Mouse (Mus musculus) liver, embryonic 12.5 days (tissue): ENCODE data around the gene Pla2g12b. TPM values are rescaled to one million over a fixed set of nuclear protein-coding genes. Genes with fewer than 3 reads are reported as not detected.
A peak's percentile ranks its signal among the peaks of the same experiment; 100 is the strongest.

ENCODE experiments used
- ATAC-seq: fragments of 200-750 bp; cut with Nextera tagmentation; 2 replicates; pipeline ENCODE4 v1.8.0; 2017; ENCODE audit warnings: moderate number of reproducible peaks, mild to moderate bottlenecking, moderate library complexity
- H3K27ac ChIP-seq: fragments of 300-500 bp; sonication (generic); 2 replicates; pipeline ENCODE4 v1.5.1; 2016; ENCODE audit warnings: mild to moderate bottlenecking
- H3K27me3 ChIP-seq: fragments of 300-500 bp; sonication (generic); replicated peaks from 2 replicates; pipeline ENCODE4 v1.6.1; 2016; ENCODE audit warnings: mild to moderate bottlenecking, moderate library complexity
- H3K36me3 ChIP-seq: fragments of 300-500 bp; sonication (generic); 2 replicates; pipeline ENCODE4 v1.6.1; 2016; ENCODE audit warnings: mild to moderate bottlenecking, moderate library complexity
- H3K4me1 ChIP-seq: fragments of 300-500 bp; sonication (generic); 2 replicates; pipeline ENCODE4 v1.6.1; 2016
- H3K4me2 ChIP-seq: fragments of 300-500 bp; sonication (generic); 2 replicates; pipeline ENCODE4 v1.6.1; 2016; ENCODE audit warnings: mild to moderate bottlenecking, moderate library complexity
- H3K4me3 ChIP-seq: fragments of 300-500 bp; sonication (generic); 2 replicates; pipeline ENCODE4 v1.5.1; 2016; ENCODE audit warnings: mild to moderate bottlenecking, moderate library complexity
- H3K9ac ChIP-seq: fragments of 300-500 bp; sonication (generic); 2 replicates; pipeline ENCODE4 v1.6.1; 2016; ENCODE audit warnings: mild to moderate bottlenecking, moderate library complexity
- H3K9me3 ChIP-seq: fragments of 300-500 bp; sonication (generic); replicated peaks from 2 replicates; pipeline ENCODE4 v1.6.1; 2016; ENCODE audit warnings: mild to moderate bottlenecking, moderate library complexity
- WGBS: fragments of 180-500 bp; shearing (Covaris S2); methylation state at CpG from one replicate; pipeline ENCODE4 v1.1.7; 2016; ENCODE audit not compliant: insufficient replicate concordance; 5-methylcytosine and 5-hydroxymethylcytosine counted together
- polyA plus RNA-seq: library from polyadenylated mRNA; unstranded; fragments of >200 nt; fragmentation: Nextera tagmentation; extraction: Ambion mirVana; gene quantifications from 2 replicates; pipeline ENCODE4 v1.2.1, GENCODE M21; 2016

Pla2g12b gene
- polyA plus RNA-seq, 1 experiment from 2014 or later: 41.3 TPM

DNA sequence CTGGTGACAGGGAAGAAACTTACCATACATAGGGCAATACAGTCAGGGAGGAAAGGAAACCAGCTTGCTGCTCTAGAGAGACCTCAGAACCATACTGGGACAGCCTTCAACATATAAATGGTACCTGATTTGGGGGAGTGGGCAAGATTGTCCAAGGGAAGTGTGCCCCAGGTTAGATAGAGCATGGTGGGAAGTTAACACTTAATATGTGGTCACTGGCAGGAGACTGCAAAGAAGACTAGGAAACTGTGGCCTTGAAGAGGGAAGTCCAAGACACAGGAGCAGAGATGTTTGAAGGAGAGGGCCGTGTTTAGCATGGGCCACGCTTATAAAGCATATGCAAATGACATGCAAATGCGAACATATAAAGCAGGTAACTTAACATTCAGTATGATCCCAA is 40.6 kb downstream of the Pla2g12b start:
- Histone ChIP-seq H3K36me3 (no peaks in the 10 kb centered on the region), H3K4me3 (no peak overlapping the region), H3K27ac (no peak overlapping the region), H3K4me1 (peaks cover 25% of the 10 kb centered on the region), H3K27me3 (no peaks in the 10 kb centered on the region), H3K4me2 (no peak overlapping the region), H3K9ac (no peak overlapping the region), H3K9me3 (no peaks in the 10 kb centered on the region)
- no peak for ATAC-seq
- WGBS: 28% methylated on average over 3 of the region's 3 CpGs

DNA sequence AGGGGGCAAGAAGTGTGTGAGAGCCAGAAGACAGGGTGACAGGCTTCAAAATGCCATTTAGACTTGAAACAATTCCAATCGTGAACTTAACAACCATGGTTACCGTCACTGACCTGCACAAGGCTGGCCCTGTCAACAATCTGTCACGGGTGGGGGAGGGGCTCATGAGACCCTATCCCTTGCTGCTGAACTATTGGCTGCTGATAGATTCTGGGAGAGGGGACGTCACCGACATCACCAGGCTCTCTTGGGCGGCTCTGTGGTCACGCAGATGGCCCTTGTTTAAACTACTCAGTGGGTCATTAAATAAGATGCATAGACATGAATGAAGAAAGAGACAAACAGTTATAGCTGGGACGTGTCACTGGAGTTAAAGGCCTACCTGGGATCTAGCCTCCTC is 41.2 kb downstream of the Pla2g12b start:
- no peak overlapping the region for H3K4me2 ChIP-seq
- no peak overlapping the region for H3K9ac ChIP-seq
- no peak for ATAC-seq
- peaks cover 25% of the 10 kb centered on the region for H3K4me1 ChIP-seq
- H3K4me3 ChIP-seq: no peak overlapping the region
- no peak overlapping the region for H3K27ac ChIP-seq
- no peaks in the 10 kb centered on the region for H3K9me3 ChIP-seq
- no peaks in the 10 kb centered on the region for H3K27me3 ChIP-seq
- no peaks in the 10 kb centered on the region for H3K36me3 ChIP-seq
- 23% methylated on average over 8 of the region's 8 CpGs for WGBS

DNA sequence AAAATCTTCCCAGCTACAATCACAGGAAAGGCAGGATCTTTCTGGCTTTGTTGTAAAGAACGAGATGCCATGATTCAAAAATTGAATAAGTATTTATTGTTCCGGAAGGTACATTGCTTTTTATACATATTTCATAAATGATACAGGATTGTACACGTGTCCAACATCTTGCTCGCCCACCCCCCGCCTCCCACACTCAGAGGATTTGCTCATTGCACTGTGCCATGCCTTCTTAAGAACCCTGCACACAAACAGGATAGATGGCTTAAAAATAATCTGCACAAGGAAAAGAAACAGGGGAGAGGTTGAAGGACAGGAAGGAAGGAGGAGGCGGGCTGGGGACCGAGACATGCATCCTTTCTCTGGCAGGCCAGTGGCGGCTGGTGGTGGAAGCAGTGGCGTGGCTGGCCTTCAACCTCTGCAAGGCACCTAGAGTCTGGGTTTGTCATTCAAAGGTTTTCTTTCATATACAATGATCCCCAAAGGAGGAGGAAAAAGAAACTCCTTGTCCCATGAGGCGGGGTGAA is 43.5 kb downstream of the Pla2g12b start:
- 62% methylated on average over 10 of the region's 10 CpGs for WGBS
- Histone ChIP-seq H3K4me1 (peaks cover 27% of the 10 kb centered on the region), H3K4me2 (no peak overlapping the region), H3K27me3 (no peaks in the 10 kb centered on the region), H3K27ac (no peak overlapping the region; the same call in 1 of the 2 replicates), H3K4me3 (no peak overlapping the region), H3K9me3 (no peaks in the 10 kb centered on the region), H3K9ac (no peak overlapping the region), H3K36me3 (no peaks in the 10 kb centered on the region)
- ATAC-seq: no peak

DNA sequence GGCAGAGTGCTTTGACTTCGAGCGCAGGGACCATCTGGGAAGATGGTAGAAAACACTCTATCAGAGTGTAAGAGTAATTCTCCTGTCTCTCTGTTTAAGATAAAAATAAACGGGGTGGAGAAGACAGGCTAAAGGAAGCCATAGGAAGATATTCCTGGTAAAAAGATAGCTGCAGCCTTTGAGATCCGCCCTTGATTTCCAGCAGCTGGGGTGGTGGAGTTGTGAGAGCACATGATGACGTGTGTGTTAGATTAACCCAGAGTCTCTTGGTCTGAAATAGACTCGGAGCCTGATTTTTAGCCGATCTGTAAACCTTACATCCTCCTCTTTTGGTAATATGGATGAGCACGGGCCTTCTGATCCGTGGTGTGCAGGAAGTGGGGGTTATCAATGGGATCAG is 44.1 kb downstream of the Pla2g12b start:
- Histone ChIP-seq H3K36me3 (no peaks in the 10 kb centered on the region), H3K4me2 (no peak overlapping the region), H3K27me3 (no peaks in the 10 kb centered on the region), H3K4me3 (no peak overlapping the region), H3K9me3 (no peaks in the 10 kb centered on the region), H3K9ac (no peak overlapping the region), H3K4me1 (peaks cover 28% of the 10 kb centered on the region), H3K27ac (no peak overlapping the region)
- WGBS: 54% methylated on average over 9 of the region's 9 CpGs
- no peak for ATAC-seq

DNA sequence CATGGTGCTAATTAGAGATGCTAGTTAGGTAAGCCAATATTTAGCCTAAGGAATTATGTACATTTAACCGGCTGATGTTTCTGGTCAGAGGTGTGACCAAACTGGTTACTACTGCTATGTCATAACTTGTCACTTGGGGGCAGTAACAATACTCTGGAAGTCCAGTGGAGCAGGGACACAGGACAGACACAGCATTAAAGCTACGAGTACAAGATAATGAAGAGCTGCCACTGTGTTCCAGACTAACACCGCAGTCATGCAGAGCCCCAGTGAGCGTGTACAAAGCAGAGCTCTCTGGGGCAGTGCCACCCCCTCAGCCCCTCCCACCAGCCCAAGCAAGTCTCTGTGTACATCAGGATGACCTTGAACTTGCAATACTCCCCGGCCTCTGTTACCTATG is 48.4 kb downstream of the Pla2g12b start:
- no peaks in the 10 kb centered on the region for H3K27me3 ChIP-seq
- H3K4me1 ChIP-seq: peaks cover 11% of the 10 kb centered on the region; the same call in 1 of the 2 replicates
- H3K9ac ChIP-seq: no peak overlapping the region
- peak; percentile 40; the same call in 1 of the 2 replicates for ATAC-seq
- no peak overlapping the region for H3K27ac ChIP-seq
- no peaks in the 10 kb centered on the region; the same call in 1 of the 2 replicates for H3K36me3 ChIP-seq
- no peaks in the 10 kb centered on the region for H3K9me3 ChIP-seq
- H3K4me2 ChIP-seq: no peak overlapping the region
- H3K4me3 ChIP-seq: no peak overlapping the region
- 53% methylated on average over 5 of the region's 5 CpGs for WGBS

DNA sequence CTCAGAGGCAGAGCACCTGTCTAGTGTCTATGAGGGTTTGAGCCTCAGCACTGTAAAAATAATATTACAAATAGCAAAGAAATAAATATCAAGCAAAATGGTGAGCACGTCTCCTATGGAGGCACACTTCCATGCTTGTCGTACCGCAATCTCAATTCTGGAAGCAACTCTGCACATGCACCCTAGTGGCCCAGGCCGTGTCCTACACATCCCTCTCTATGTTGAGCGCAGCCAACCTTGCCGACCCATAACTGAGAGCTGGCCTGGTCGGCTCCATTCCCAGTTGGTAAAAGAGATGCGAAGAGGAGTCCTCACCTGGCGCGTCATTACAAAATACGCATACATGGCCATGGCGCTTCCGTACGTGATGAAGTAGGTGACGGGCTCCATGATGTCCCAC is 51.2 kb downstream of the Pla2g12b start:
- Histone ChIP-seq H3K36me3 (no peaks in the 10 kb centered on the region; the same call in 1 of the 2 replicates), H3K9me3 (no peaks in the 10 kb centered on the region), H3K4me1 (peaks cover 6% of the 10 kb centered on the region; the same call in 1 of the 2 replicates), H3K4me2 (no peak overlapping the region), H3K4me3 (no peak overlapping the region), H3K9ac (no peak overlapping the region), H3K27me3 (no peaks in the 10 kb centered on the region), H3K27ac (no peak overlapping the region)
- no peak for ATAC-seq
- 90% methylated on average over 15 of the region's 15 CpGs for WGBS

DNA sequence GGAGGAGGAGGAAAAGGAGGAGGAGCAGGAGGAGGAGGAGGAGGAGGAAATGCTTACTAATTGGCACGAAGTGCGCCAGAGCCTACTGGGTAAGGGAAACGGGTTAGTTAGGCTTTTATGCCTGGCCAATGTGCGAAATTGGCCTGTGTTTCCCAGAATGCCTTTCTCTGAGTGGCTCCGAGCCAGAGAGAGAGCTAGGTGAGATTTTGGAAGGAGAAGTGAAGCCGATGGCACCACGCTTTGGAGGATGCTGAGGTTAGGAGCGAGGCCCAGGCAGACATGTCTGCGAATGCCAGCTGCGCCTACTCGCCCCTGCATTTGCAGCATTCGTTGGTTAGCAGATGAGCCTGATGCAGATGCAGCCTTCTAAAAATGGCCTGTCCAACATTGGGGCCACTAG is 56.3 kb downstream of the Pla2g12b start:
- H3K9ac ChIP-seq: no peak overlapping the region
- no peak overlapping the region for H3K27ac ChIP-seq
- H3K9me3 ChIP-seq: no peaks in the 10 kb centered on the region
- H3K36me3 ChIP-seq: 0 out of 2 replicates have a peak, but pooled peaks cover 2% of the 10 kb centered on the region
- no peaks in the 10 kb centered on the region for H3K27me3 ChIP-seq
- no peaks in the 10 kb centered on the region for H3K4me1 ChIP-seq
- H3K4me3 ChIP-seq: no peak overlapping the region
- H3K4me2 ChIP-seq: no peak overlapping the region
- ATAC-seq: no peak
- 83% methylated on average over 12 of the region's 12 CpGs for WGBS

DNA sequence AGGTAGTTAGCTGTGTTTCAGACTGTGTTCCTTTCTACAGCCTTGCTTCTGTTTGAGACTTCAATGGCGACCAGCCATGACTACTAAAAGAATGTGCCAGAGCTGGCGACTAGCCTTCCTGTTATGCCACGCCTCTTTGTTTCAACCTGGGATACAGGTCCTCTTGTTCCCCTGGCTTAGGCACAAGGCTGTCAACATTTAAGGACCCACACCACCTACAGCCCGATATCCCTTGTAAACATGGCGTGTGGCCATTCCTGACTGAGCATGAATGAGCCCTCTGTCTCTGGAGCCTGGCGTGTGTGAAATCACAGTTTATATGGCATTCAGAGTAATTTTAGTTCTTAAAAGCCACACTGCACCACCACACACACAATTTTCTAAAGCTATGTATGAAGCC is 58.8 kb downstream of the Pla2g12b start:
- no peak for ATAC-seq
- Histone ChIP-seq H3K4me3 (no peak overlapping the region), H3K4me1 (no peaks in the 10 kb centered on the region), H3K27ac (no peak overlapping the region), H3K27me3 (no peaks in the 10 kb centered on the region), H3K9ac (no peak overlapping the region), H3K36me3 (peaks cover 7% of the 10 kb centered on the region; the same call in 1 of the 2 replicates), H3K9me3 (no peaks in the 10 kb centered on the region), H3K4me2 (no peak overlapping the region)
- 81% methylated on average over 6 of the region's 6 CpGs for WGBS

DNA sequence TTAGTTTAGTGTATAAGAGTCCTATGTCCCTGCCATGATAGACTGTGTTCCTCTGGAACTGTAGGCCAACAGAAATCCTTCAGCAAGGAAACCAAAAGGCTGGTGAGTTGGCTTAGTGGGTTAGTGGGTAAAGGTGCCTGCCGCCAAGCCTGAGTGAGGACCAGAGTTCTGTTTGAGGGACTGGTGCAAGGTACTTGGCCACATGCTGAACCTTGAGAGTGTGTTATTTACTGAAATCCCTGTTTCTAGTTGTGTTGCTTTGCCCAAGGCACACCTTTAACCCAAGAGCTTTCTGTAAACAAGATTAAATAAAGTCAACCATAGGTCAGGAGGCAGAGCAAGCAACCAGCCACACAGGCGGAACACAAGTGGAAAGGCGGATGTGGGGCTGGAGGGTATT is 62.1 kb downstream of the Pla2g12b start:
- Histone ChIP-seq H3K9ac (no peak overlapping the region), H3K27me3 (no peaks in the 10 kb centered on the region), H3K4me1 (no peaks in the 10 kb centered on the region), H3K9me3 (no peaks in the 10 kb centered on the region), H3K4me2 (no peak overlapping the region), H3K4me3 (no peak overlapping the region), H3K36me3 (peaks cover 7% of the 10 kb centered on the region; the same call in 1 of the 2 replicates), H3K27ac (no peak overlapping the region)
- WGBS: 78% methylated on average over 3 of the region's 3 CpGs
- no peak for ATAC-seq

DNA sequence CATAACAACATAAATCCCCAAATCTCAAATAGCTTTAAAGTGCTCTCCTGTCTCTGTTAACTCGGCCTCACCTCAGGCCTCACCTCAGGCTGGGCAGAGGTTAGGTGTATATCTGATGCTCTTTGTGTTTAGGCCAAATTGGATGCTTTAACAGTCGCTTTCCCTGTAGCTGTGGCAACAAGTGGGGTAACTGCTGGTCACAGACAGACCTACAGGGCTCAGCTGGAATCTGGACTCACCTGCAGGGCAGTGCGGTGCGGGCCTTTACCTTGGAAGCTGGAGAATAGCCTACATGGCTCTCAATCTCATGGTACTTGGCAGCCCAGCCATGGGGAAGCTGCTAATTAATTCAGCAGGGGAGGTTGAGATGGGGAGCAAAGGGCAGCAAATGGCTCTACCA is 63.2 kb downstream of the Pla2g12b start:
- 81% methylated on average over 4 of the region's 4 CpGs for WGBS
- no peaks in the 10 kb centered on the region for H3K9me3 ChIP-seq
- H3K9ac ChIP-seq: no peak overlapping the region
- H3K27ac ChIP-seq: no peak overlapping the region
- no peak overlapping the region for H3K4me3 ChIP-seq
- no peak overlapping the region for H3K4me2 ChIP-seq
- ATAC-seq: no peak
- no peaks in the 10 kb centered on the region for H3K27me3 ChIP-seq
- no peaks in the 10 kb centered on the region for H3K4me1 ChIP-seq
- peaks cover 7% of the 10 kb centered on the region; the same call in 1 of the 2 replicates for H3K36me3 ChIP-seq

DNA sequence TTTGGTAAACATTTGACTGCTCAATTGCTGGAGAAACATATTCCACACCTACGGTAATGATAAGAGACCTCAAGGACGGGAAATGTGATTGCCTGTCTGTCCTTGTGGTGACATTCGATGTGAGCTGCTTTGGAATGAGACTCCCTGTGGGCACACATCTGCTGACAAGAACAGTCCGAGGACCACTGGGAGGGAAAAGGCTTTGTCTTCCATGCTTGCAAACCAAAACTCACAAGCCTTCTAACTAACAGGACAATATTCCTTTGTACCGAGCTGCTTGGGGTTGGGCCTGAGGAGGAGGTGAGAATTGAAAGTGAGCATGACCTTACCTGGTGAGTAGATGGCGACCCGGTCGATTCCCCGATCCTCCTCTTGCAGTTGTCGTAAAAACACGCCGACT is 63.8 kb downstream of the Pla2g12b start:
- Histone ChIP-seq H3K4me1 (no peaks in the 10 kb centered on the region), H3K4me3 (no peak overlapping the region), H3K4me2 (no peak overlapping the region), H3K27ac (no peak overlapping the region), H3K36me3 (peaks cover 5% of the 10 kb centered on the region; the same call in 1 of the 2 replicates), H3K9ac (no peak overlapping the region), H3K9me3 (no peaks in the 10 kb centered on the region), H3K27me3 (no peaks in the 10 kb centered on the region)
- ATAC-seq: no peak
- 78% methylated on average over 12 of the region's 12 CpGs for WGBS

DNA sequence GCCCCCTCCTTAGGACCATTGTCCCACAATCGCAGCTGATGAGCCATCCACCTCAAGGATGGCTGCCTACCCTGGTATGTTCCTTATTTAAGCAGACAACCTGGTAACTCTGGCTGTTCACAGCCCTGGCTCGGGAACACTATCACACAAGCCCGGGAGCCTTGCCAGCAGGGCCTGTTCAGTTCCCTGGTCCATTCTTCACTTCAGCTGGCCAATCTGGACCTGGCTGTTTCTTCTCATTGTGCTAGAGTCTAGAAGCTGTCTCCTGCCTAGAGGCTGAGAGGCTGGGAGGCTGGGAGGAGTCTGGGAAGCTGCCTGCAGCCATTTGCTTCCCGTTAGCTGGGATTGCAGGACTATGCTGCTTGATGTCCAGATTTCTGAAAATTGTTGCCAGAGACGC is 67.0 kb downstream of the Pla2g12b start:
- Histone ChIP-seq H3K9me3 (no peaks in the 10 kb centered on the region), H3K4me3 (no peak overlapping the region), H3K27ac (no peak overlapping the region), H3K4me1 (no peaks in the 10 kb centered on the region), H3K27me3 (no peaks in the 10 kb centered on the region), H3K9ac (no peak overlapping the region), H3K36me3 (peaks cover 5% of the 10 kb centered on the region; the same call in 1 of the 2 replicates), H3K4me2 (no peak overlapping the region)
- no peak for ATAC-seq
- WGBS: 70% methylated on average over 5 of the region's 5 CpGs
